Mouse (Mus musculus) heart, postnatal 0 days (tissue): ENCODE results near the gene Kcnk6. TPM values are rescaled to one million over a fixed set of nuclear protein-coding genes. Genes with fewer than 3 reads are reported as not detected.
"Not testable (repeated sequence)": the region's sequence is repeated elsewhere in the genome, so short reads cannot be mapped to it uniquely, and the experiment has no call there.

Experiments used
- ATAC-seq: fragments of 200-750 bp; cut with Nextera tagmentation; 2 replicates; pipeline ENCODE4 v1.8.0; 2017; ENCODE audit warnings: low read depth, moderate number of reproducible peaks, moderate library complexity; ENCODE audit not compliant: insufficient read depth
- DNase-seq: peaks from one replicate; pipeline ENCODE4 v3.0.0-alpha.2; 2016; ENCODE audit warnings: low spot score
- H3K27ac ChIP-seq: fragments of 300-500 bp; sonication (generic); 2 replicates; pipeline ENCODE4 v1.5.1; 2014; ENCODE audit warnings: low read depth, mild to moderate bottlenecking
- H3K27me3 ChIP-seq: fragments of 300-500 bp; sonication (generic); 2 replicates; pipeline ENCODE4 v1.6.1; 2014; ENCODE audit warnings: low read length, mixed read lengths; ENCODE audit not compliant: control insufficient read depth, insufficient read depth
- H3K36me3 ChIP-seq: fragments of 300-500 bp; sonication (generic); replicated peaks from 2 replicates; pipeline ENCODE4 v1.6.1; 2014; ENCODE audit warnings: low read length, mixed read lengths; ENCODE audit not compliant: control insufficient read depth, insufficient read depth
- H3K4me1 ChIP-seq: fragments of 300-500 bp; sonication (generic); 2 replicates; pipeline ENCODE4 v1.6.1; 2014; ENCODE audit warnings: antibody characterized with exemption; ENCODE audit not compliant: control insufficient read depth, insufficient read depth
- H3K4me2 ChIP-seq: fragments of 300-500 bp; sonication (generic); 2 replicates; pipeline ENCODE4 v1.6.1; 2014; ENCODE audit warnings: low read depth, mild to moderate bottlenecking, low read length, moderate library complexity
- H3K4me3 ChIP-seq: fragments of 300-500 bp; sonication (generic); 2 replicates; pipeline ENCODE4 v1.5.1; 2014; ENCODE audit warnings: low read depth, low read length
- H3K9ac ChIP-seq: fragments of 300-500 bp; sonication (generic); replicated peaks from 2 replicates; pipeline ENCODE4 v1.6.1; 2014; ENCODE audit warnings: low read depth, low read length, mixed read lengths
- H3K9me3 ChIP-seq: fragments of 300-500 bp; sonication (generic); replicated peaks from 2 replicates; pipeline ENCODE4 v1.6.1; 2016; ENCODE audit warnings: low read length; ENCODE audit not compliant: control insufficient read depth
- CTCF ChIP-seq: IDR thresholded peaks from 2 replicates; pipeline ENCODE4 v1.5.1; 2016; ENCODE audit warnings: antibody characterized with exemption, control low read depth, low read depth
- EP300 ChIP-seq: IDR thresholded peaks from 2 replicates; pipeline ENCODE4 v1.6.1; 2016; ENCODE audit warnings: antibody characterized with exemption, low read depth
- WGBS: fragments of 180-500 bp; shearing (Covaris S2); extraction: QIAGEN DNeasy Blood & Tissue Kit; methylation state at CpG from one replicate; pipeline ENCODE4 v1.1.7; 2014; 5-methylcytosine and 5-hydroxymethylcytosine counted together
- polyA plus RNA-seq: library from polyadenylated mRNA; unstranded; fragments of >200 nt; fragmentation: Nextera tagmentation; extraction: Ambion mirVana; gene quantifications from 2 replicates; pipeline ENCODE4 v1.2.1, GENCODE M21; 2015
- total RNA-seq: library from RNA; depleted of rRNA; stranded (reverse); fragments of >200 nt; gene quantifications from 2 replicates; pipeline ENCODE4 v1.2.3, GENCODE M21; 2014; ENCODE audit warnings: low replicate concordance

Kcnk6 gene
- total and polyA plus RNA-seq, 2 experiments from 2014 or later = 0.96 to 27.4 TPM

DNA sequence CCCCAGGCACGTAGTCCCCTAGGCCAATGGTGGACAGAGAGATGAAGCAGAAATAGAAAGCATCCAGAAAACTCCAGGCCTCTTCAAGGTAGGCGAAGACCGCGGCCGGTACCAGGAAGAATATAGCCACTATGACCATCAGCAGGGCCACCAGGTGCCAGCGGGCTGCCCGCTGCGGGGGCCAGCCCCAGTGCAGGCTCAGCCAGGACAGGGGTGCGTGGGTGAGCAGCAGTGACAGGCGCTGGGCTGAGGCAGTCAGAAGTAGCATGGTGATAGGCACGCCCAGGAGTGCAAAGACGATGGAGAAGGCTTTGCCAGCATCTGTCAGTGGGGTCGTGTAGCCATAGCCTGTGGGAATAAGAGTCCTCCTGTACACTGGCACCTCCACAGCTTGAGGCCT lies 6.8 kb downstream of the Kcnk6 start:
- no peaks in the 10 kb centered on the region for H3K9me3 ChIP-seq
- H3K4me1 ChIP-seq = no peaks in the 10 kb centered on the region
- H3K4me2 ChIP-seq = no peak overlapping the region
- TF ChIP-seq EP300 (no peak), CTCF (no peak)
- 72% methylated on average over 13 of the region's 13 CpGs for WGBS
- DNase-seq = no peak
- no peaks in the 10 kb centered on the region for H3K27me3 ChIP-seq
- 0 out of 2 replicates have a peak, but pooled peaks cover 14% of the 10 kb centered on the region for H3K36me3 ChIP-seq
- H3K27ac ChIP-seq = no peak overlapping the region
- no peak overlapping the region for H3K4me3 ChIP-seq
- H3K9ac ChIP-seq = no peak overlapping the region
- ATAC-seq = no peak

DNA sequence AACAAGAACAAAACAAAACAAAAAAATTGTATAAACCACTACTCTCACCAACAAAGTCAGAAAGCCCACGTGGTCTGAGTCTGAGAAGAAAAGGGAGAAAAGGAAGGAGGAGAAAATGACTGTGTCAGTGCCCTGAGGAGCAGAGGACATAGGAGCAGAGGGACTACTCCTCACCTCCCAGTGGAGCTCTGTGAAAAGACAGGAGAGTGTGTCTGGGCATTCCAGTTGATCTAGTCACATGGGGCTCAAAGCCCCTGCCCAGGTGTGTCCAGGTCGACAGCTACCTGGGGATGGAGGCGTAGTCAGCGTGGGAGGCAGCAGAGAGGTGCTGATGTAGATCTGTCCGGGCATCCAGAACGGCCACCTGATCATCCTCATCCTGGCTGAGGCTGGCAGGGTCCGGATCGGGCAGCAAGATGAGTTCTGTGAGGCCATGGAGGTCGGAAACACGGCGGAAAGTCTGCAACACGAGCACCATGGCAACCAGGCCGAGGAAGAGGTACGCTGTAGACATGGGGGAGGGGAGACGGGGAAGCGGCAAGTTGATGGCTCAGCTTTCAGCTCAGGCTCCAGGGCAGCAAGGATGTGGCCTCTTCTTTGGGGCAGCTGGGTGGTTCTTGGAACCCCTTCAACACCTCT lies 7.4 kb downstream of the Kcnk6 start:
- DNase-seq (no peak), ATAC-seq (no peak)
- H3K4me1 ChIP-seq = no peaks in the 10 kb centered on the region
- H3K36me3 ChIP-seq = 0 out of 2 replicates have a peak, but pooled peaks cover 14% of the 10 kb centered on the region
- 27% methylated on average over 16 of the region's 16 CpGs for WGBS
- H3K4me3 ChIP-seq = no peak overlapping the region
- no peak overlapping the region for H3K4me2 ChIP-seq
- no peak overlapping the region for H3K9ac ChIP-seq
- H3K27me3 ChIP-seq = no peaks in the 10 kb centered on the region
- no peak for TF ChIP-seq EP300
- no peak for TF ChIP-seq CTCF
- H3K9me3 ChIP-seq = peaks cover 6% of the 10 kb centered on the region; the same call in 1 of the 2 replicates
- H3K27ac ChIP-seq = no peak overlapping the region

DNA sequence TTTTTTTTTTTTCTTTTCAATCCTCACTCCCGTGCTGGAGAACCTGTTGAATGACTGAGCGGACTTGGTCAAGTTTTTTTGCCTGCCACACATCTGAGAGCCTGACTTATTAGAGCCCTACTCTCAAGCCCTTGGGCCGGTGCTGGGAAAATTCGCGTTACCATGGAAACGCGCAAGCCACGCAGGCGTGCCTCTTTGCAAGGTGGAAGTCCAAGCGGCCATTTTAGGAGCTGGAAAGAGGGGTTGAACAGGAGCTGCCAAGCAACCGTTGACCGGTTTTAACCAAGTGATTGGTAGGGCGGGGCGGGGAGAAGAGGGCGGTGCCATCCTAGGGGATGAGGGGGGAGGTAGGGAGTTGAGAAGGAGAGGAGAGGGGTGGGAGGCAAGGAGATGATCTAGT lies 17.5 kb downstream of the Kcnk6 start:
- peaks cover 6% of the 10 kb centered on the region for H3K4me1 ChIP-seq
- no peaks in the 10 kb centered on the region for H3K36me3 ChIP-seq
- H3K9me3 ChIP-seq = peaks cover 30% of the 10 kb centered on the region; the same call in 1 of the 2 replicates
- WGBS = 50% methylated on average over 15 of the region's 15 CpGs
- H3K4me3 ChIP-seq = no peak overlapping the region
- H3K27me3 ChIP-seq = peaks cover 16% of the 10 kb centered on the region
- ATAC-seq (no peak), DNase-seq (no peak)
- H3K9ac ChIP-seq = no peak overlapping the region
- no peak overlapping the region for H3K27ac ChIP-seq
- TF ChIP-seq EP300 (no peak), CTCF (no peak)
- H3K4me2 ChIP-seq = no peak overlapping the region

DNA sequence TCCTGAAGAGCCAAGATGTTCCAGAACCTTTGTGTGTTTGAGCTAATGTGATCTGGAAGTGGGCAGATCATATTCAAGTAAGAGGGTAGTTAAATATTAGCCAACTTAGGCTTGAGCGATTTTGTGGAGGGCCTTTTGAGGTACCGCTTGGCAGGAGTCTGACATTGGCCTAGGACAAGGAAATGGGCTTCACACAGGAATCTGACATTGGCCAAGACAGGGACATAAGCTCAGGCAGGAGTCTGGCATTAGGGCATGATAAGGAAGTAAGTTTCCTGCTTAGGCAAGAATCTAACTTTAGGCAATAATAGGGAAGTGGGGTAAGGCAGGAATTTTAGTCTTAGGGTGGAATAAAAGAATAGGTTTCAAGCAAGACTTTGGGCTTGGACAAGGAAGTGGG lies 18.1 kb downstream of the Kcnk6 start:
- Histone ChIP-seq H3K27ac (no peak overlapping the region), H3K4me3 (no peak overlapping the region), H3K27me3 (peaks cover 16% of the 10 kb centered on the region), H3K9ac (no peak overlapping the region), H3K36me3 (no peaks in the 10 kb centered on the region), H3K4me2 (no peak overlapping the region), H3K9me3 (0 out of 2 replicates have a peak, but pooled peaks cover 26% of the 10 kb centered on the region), H3K4me1 (peaks cover 6% of the 10 kb centered on the region)
- 66% methylated on average over 2 of the region's 2 CpGs for WGBS
- ATAC-seq (no peak), DNase-seq (no peak)
- TF ChIP-seq CTCF (no peak), EP300 (no peak)

DNA sequence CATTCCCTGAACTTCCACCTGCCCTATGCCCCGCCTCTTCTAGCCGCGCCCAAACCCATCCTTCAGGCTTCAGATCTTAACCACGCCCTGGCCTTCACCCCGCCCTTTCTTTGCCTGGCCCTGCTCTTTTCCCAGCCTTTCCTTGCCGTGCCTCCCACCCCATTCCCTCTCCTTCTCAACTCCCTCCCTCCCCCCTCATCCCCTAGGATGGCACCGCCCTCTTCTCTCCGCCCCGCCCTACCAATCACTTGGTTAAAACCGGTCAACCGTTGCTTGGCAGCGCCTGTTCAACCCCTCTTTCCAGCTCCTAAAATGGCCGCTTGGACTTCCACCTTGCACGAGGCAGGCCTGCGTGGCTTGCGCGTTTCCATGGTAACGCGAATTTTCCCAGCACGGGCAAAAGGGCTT lies 18.6 kb downstream of the Kcnk6 start, which contains the start of gene Catsperg1:
Catsperg1 (minus strand) TSS at position 361 of the 408 bp plus-strand sequence.
- no peak within 1 kb of the TSS for H3K4me3 ChIP-seq
- 0 out of 2 replicates have a peak, but pooled peaks cover 20% of the 10 kb centered on the region for H3K9me3 ChIP-seq
- TF ChIP-seq EP300 (no peak), CTCF (no peak)
- ATAC-seq = no peak
- no peak within 1 kb of the TSS for H3K9ac ChIP-seq
- H3K27me3 ChIP-seq = peaks cover 16% of the 10 kb centered on the region
- 11% methylated on average over 20 of the region's 20 CpGs for WGBS
- no peak within 1 kb of the TSS for H3K27ac ChIP-seq
- no peaks in the 10 kb centered on the region for H3K36me3 ChIP-seq
- H3K4me2 ChIP-seq = no peak within 1 kb of the TSS
- DNase-seq = no peak
- H3K4me1 ChIP-seq = peaks cover 6% of the 10 kb centered on the region

DNA sequence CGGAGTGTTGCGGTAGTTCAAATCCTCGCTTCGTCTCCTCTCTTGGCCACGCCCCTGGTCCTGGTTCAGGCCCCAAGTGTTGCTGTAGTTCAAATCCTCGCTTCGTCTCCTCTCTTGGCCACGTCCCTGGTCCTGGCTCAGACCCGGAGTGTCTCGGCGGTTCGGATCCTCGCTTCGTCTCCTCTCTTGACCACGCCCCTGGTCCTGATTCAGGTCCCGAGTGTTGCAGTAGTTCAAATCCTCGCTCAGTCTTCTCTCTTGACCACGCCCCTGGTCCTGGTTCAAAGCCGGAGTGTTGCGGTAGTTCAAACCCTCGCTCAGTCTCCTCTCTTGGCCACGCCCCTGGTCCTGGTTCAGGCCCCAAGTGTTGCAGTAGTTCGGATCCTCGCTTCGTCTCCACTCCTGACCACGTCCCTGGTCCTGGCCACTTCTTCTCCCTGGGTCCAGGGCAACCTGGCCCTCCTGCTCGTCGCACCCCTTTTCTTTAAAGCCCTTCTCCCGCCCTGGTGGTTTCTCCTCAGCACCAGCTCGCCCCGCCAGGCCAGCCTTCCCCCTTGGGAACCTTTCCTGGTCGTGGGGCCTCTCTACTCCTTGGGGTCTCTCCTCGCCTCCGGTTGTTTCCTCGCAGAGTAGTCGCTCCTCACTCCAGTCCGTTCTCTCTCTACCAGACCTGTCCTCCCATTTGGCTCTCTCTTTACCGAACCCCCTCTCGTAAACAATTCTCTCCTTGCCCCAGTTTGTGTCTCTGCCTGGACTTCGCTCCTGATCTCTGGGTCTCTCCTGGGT lies 19.3 kb downstream of the Kcnk6 start:
- H3K27me3 ChIP-seq = peaks cover 16% of the 10 kb centered on the region
- 30% methylated on average over 40 of the region's 40 CpGs for WGBS
- H3K4me2 ChIP-seq = not testable (repeated sequence)

More for the DNA sequence above, 19.3 kb downstream of the Kcnk6 start:
- not testable (repeated sequence) for H3K4me1 ChIP-seq, H3K9ac ChIP-seq, H3K4me3 ChIP-seq, DNase-seq, ATAC-seq, H3K27ac ChIP-seq, H3K36me3 ChIP-seq
- H3K9me3 ChIP-seq = 0 out of 2 replicates have a peak, but pooled peaks cover 19% of the 10 kb centered on the region
